ENCODE assay signal across 9 mouse cellular contexts in genomic region chr3:88214971-88215552, GRCm38 (mm10). TPM values are rescaled to one million over a fixed set of nuclear protein-coding genes. Genes with fewer than 3 reads are reported as not detected.
DNase-seq lines count a peak whose midpoint lies in the region; ATAC-seq and TF ChIP-seq lines count a peak whose summit lies in the region.
"Had no signal": no experiment of that assay in that cellular context is flagged by ENCODE, and none has a peak within 500 bp of the region (broad histone marks: within the 10 kb centered on the region; RNA-seq: fewer than 3 reads in every experiment).

No protein-coding gene starts in this region.

- ATAC-seq in heart, postnatal 0 days (ENCODE audit: insufficient read depth, low read depth), result no peak; the same call in 1 of the 2 replicates
- 0 out of 2 replicates have a peak, but pooled peaks have one; percentile 17 for ATAC-seq in liver, postnatal 0 days

- no peak for TF ChIP-seq CTCF in thymus, adult 2 months (IDR thresholded peaks at IDR 0.05; ENCODE audit: borderline replicate concordance, control insufficient read depth, extremely low read depth, insufficient read depth, low read length, poor library complexity)
- no peak for TF ChIP-seq CTCF in heart, postnatal 0 days (IDR thresholded peaks at IDR 0.05; ENCODE audit: low read depth)
- TF ChIP-seq CTCF in liver, postnatal 0 days (IDR thresholded peaks at IDR 0.05; ENCODE audit: low read depth), result no peak

- TF ChIP-seq EP300 in heart, postnatal 0 days (IDR thresholded peaks at IDR 0.05; ENCODE audit: low read depth), result no peak
- no peak for TF ChIP-seq EP300 in liver, postnatal 0 days (IDR thresholded peaks at IDR 0.05; ENCODE audit: low read depth)

- peak overlapping the region; percentile 58 for H3K4me2 ChIP-seq in heart, postnatal 0 days (ENCODE audit: low read depth, low read length)
- peak overlapping the region; percentile 67 for H3K4me2 ChIP-seq in liver, postnatal 0 days (ENCODE audit: low read depth, low read length)

- TF ChIP-seq POLR2A in thymus, adult 2 months (IDR thresholded peaks at IDR 0.05; ENCODE audit: control insufficient read depth, extremely low read depth, insufficient read depth, low read length, poor library complexity), result no peak

- WGBS in thymus, adult 2 months, result 3% methylated on average over 48 of the region's 48 CpGs
- 1% methylated on average over 48 of the region's 48 CpGs for WGBS in heart, postnatal 0 days
- WGBS in liver, postnatal 0 days (ENCODE audit: insufficient replicate concordance), result 1% methylated on average over 48 of the region's 48 CpGs

- H3K9me3 ChIP-seq in heart, postnatal 0 days (replicated peaks; ENCODE audit: control insufficient read depth, low read length), result no peaks in the 10 kb centered on the region
- no peaks in the 10 kb centered on the region for H3K9me3 ChIP-seq in liver, postnatal 0 days (ENCODE audit: low read length)

- H3K4me1 ChIP-seq in thymus, adult 2 months (replicated peaks; ENCODE audit: control insufficient read depth, insufficient read depth, low read length), result peaks cover 10% of the 10 kb centered on the region
- H3K4me1 ChIP-seq in heart, postnatal 0 days (ENCODE audit: control insufficient read depth, insufficient read depth), result peaks cover 12% of the 10 kb centered on the region
- H3K4me1 ChIP-seq in liver, postnatal 0 days (ENCODE audit: insufficient read depth), result peaks cover 8% of the 10 kb centered on the region

- no peak overlapping the region for H3K9ac ChIP-seq in heart, postnatal 0 days (replicated peaks; ENCODE audit: low read depth, low read length)
- H3K9ac ChIP-seq in liver, postnatal 0 days (replicated peaks), result no peak overlapping the region

- no peak overlapping the region for H3K27ac ChIP-seq in thymus, adult 2 months (ENCODE audit: control insufficient read depth, insufficient read depth, low read length)
- no peak overlapping the region for H3K27ac ChIP-seq in heart, postnatal 0 days (ENCODE audit: low read depth)
- H3K27ac ChIP-seq in liver, postnatal 0 days (ENCODE audit: low read depth), result no peak overlapping the region

- H3K27me3 ChIP-seq in thymus, adult 2 months (ENCODE audit: control insufficient read depth, insufficient read depth, low read length), result peaks cover 38% of the 10 kb centered on the region
- H3K27me3 ChIP-seq in heart, postnatal 0 days (ENCODE audit: control insufficient read depth, insufficient read depth, low read length), result peaks cover 96% of the 10 kb centered on the region
- peaks cover 84% of the 10 kb centered on the region for H3K27me3 ChIP-seq in liver, postnatal 0 days (ENCODE audit: insufficient read depth, low read length)

- DNase-seq in embryo, embryonic 10.5 days (ENCODE audit: low spot score), result peak; percentile 23
- no peak for DNase-seq in embryo, embryonic 11 days
- no peak for DNase-seq in thymus, adult 2 months
- DNase-seq in thymus, postnatal 10 days (ENCODE audit: low spot score in 2 of 2), result no peak
- no peak for DNase-seq in heart, postnatal 0 days (ENCODE audit: low spot score)
- no peak for DNase-seq in liver, postnatal 0 days
- DNase-seq in ovary, postnatal 36 days (ENCODE audit: low spot score), result no peak
- no peak for DNase-seq in right cerebral cortex, postnatal 14 days

- peak overlapping the region; percentile 18 for H3K4me3 ChIP-seq in thymus, adult 2 months (ENCODE audit: control insufficient read depth, insufficient read depth, low read length)
- peak overlapping the region; percentile 43 for H3K4me3 ChIP-seq in heart, postnatal 0 days (ENCODE audit: low read depth, low read length)
- H3K4me3 ChIP-seq in liver, postnatal 0 days (ENCODE audit: low read depth, low read length), result peak overlapping the region; percentile 40

- H3K36me3 ChIP-seq in thymus, adult 2 months (ENCODE audit: control insufficient read depth, insufficient read depth, low read length), result no peaks in the 10 kb centered on the region
- H3K36me3 ChIP-seq in heart, postnatal 0 days (replicated peaks; ENCODE audit: control insufficient read depth, insufficient read depth, low read length), result no peaks in the 10 kb centered on the region
- no peaks in the 10 kb centered on the region for H3K36me3 ChIP-seq in liver, postnatal 0 days (replicated peaks; ENCODE audit: insufficient read depth, low read length)

RNA-seq across cellular contexts. Expression of gene Rhbg, which starts 39.4 kb away (rescaled TPM):
- 2.5 and 2.7 TPM in 2 replicates for polyA plus RNA-seq in thymus, adult 2 months (2012; rRNA removed)
- 0.19 TPM in 1 of 2 replicates, not detected in the other for total RNA-seq in heart, postnatal 0 days (2014; rRNA removed; ENCODE audit: low replicate concordance)
- not detected in 2 replicates for polyA plus RNA-seq in heart, postnatal 0 days (2015; fragmentation: Nextera tagmentation; extraction: Ambion mirVana)
- polyA plus RNA-seq in liver, postnatal 0 days (2015; fragmentation: Nextera tagmentation; extraction: Ambion mirVana), result 6.5 and 7.0 TPM in 2 replicates
- total RNA-seq: MEL had no signal
